Mouse (Mus musculus) macrophage (primary cell): ENCODE data around the gene Rem1. TPM values are rescaled to one million over a fixed set of nuclear protein-coding genes. Genes with fewer than 3 reads are reported as not detected.
"Not testable (repeated sequence)": the region's sequence is repeated elsewhere in the genome, so short reads cannot be mapped to it uniquely, and the experiment has no call there.

Source experiments
- H3K27ac ChIP-seq: fragments of 350-480 bp; formaldehyde crosslinking; 2 replicates; pipeline ENCODE4 v1.9.0; 2021
- H3K36me3 ChIP-seq: fragments of 350-480 bp; formaldehyde crosslinking; 2 replicates; pipeline ENCODE4 v1.9.0; 2021; ENCODE audit errors: inconsistent target
- H3K4me3 ChIP-seq: fragments of 350-480 bp; formaldehyde crosslinking; 2 replicates; pipeline ENCODE4 v1.9.0; 2021; ENCODE audit errors: inconsistent target
- H3K79me2 ChIP-seq: fragments of 350-480 bp; formaldehyde crosslinking; 2 replicates; pipeline ENCODE4 v1.9.0; 2021; ENCODE audit errors: inconsistent target
- WGBS: methylation state at CpG from one replicate; pipeline ENCODE4 v1.1.7; 2026; ENCODE audit warnings: inconsistent platforms; ENCODE audit not compliant: missing documents; 5-methylcytosine and 5-hydroxymethylcytosine counted together
- polyA plus RNA-seq: library from polyadenylated mRNA; stranded (reverse); fragments of 250-400 nt; gene quantifications from 3 replicates; pipeline ENCODE4 v1.2.4, GENCODE M21; 2018; ENCODE audit warnings: inconsistent platforms

The Rem1 gene
- polyA plus RNA-seq, 1 experiment from 2014 or later: not detected

DNA sequence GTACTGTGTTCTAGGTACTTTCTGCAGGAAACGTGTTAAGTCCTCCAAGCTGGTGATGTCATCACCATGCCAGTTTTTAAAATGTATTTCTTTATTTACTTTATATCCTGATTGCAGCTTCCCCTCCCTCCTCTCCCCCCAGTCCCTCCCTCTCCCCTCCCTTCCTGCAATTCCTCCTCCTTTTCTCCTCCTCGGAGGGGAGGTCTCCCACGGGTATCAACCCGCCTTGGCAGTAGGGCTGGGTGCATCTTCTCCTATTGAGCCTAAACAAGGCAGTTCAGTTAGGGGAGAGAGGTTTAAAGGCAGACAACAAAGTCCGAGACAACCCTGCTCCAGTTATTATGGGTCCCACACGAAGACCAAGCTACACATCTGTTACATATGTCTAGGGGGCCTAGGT lies 12.1 kb downstream of the Rem1 start:
- H3K79me2 ChIP-seq: no peaks in the 10 kb centered on the region
- no peak overlapping the region for H3K27ac ChIP-seq
- no peak overlapping the region for H3K4me3 ChIP-seq
- no peaks in the 10 kb centered on the region for H3K36me3 ChIP-seq
- 74% methylated on average over 6 of the region's 6 CpGs for WGBS

- H3K79me2 ChIP-seq: no peaks in the 10 kb centered on the region
- H3K4me3 ChIP-seq: no peak overlapping the region
- H3K36me3 ChIP-seq: no peaks in the 10 kb centered on the region
- no peak overlapping the region for H3K27ac ChIP-seq
- WGBS: 72% methylated on average over 11 of the region's 11 CpGs
Measured at GRCm38 (mm10) chr2:152639406-152640113, 12.8 kb downstream of the Rem1 start.

- no peak overlapping the region for H3K27ac ChIP-seq
- H3K4me3 ChIP-seq: no peak overlapping the region
- H3K79me2 ChIP-seq: no peaks in the 10 kb centered on the region
- WGBS: 36% methylated on average over 10 of the region's 10 CpGs
- H3K36me3 ChIP-seq: no peaks in the 10 kb centered on the region
Measured at GRCm38 (mm10) chr2:152652901-152653620, 26.3 kb downstream of the Rem1 start.

GRCm38 (mm10) chr2:152653874-152654715 lies 27.3 kb downstream of the Rem1 start:
- Histone ChIP-seq H3K4me3 (no peak overlapping the region), H3K27ac (no peak overlapping the region), H3K79me2 (no peaks in the 10 kb centered on the region), H3K36me3 (no peaks in the 10 kb centered on the region)
- 51% methylated on average over 14 of the region's 14 CpGs for WGBS

DNA sequence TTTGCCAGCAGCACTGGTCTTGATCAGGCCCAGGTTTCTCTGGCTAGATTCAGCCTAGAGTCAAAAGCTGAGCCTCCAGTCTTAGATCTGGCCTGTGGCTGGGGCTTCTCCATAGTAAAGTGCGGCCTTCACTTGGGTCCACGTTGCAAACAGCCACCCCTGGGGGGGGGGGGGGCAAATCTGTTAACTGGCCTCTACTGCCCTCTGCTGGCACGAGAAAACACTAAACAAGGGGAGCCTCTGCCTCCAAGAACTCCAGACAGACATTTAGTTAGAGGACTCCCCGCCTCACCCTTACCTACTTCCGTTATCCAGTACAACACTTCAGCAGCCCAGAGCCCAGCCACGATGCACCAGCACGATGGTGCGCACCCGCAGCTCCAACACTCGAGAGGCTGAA lies 30.6 kb downstream of the Rem1 start:
- Histone ChIP-seq H3K36me3 (no peaks in the 10 kb centered on the region), H3K27ac (no peak overlapping the region), H3K4me3 (no peak overlapping the region), H3K79me2 (no peaks in the 10 kb centered on the region)
- 81% methylated on average over 10 of the region's 10 CpGs for WGBS

DNA sequence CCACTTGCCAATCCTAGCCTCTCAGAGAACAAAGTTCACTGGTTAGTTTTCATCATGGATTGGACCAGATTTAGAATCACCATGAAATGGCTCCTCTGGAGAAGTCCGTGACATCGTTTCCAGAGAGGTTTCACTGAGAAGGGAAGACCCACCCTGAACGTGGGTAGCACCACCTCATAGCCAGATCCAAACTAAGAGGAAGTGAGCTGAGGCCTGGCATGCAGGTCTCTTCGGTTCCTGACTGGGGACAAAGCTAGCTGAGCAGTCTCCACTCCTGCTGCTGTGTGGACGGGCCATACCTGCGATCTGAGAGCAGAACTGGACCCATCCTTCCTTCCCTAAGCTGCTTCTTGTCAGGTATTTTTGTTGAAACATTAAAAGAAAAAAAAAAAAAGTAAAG lies 34.4 kb downstream of the Rem1 start:
- 16% methylated on average over 6 of the region's 6 CpGs for WGBS
- H3K79me2 ChIP-seq: no peaks in the 10 kb centered on the region
- H3K27ac ChIP-seq: no peak overlapping the region
- no peak overlapping the region for H3K4me3 ChIP-seq
- no peaks in the 10 kb centered on the region for H3K36me3 ChIP-seq

- WGBS: 78% methylated on average over 3 of the region's 3 CpGs
- peaks cover 16% of the 10 kb centered on the region for H3K79me2 ChIP-seq
- not testable (repeated sequence) for H3K36me3 ChIP-seq, H3K27ac ChIP-seq, H3K4me3 ChIP-seq
Measured at GRCm38 (mm10) chr2:152666191-152666590, 39.4 kb downstream of the Rem1 start.

- Histone ChIP-seq H3K36me3 (no peaks in the 10 kb centered on the region), H3K4me3 (peak within 1 kb of the TSS; percentile 79), H3K27ac (no peak within 1 kb of the TSS), H3K79me2 (peaks cover 47% of the 10 kb centered on the region)
- WGBS: under 1% methylated on average over 35 of the region's 35 CpGs
Measured at GRCm38 (mm10) chr2:152669256-152669638, 42.5 kb downstream of the Rem1 start, which contains the start of gene H13. TSS of gene H13 (plus strand) at chr2:152669461.

GRCm38 (mm10) chr2:152669639-152670484 lies 43.1 kb downstream of the Rem1 start:
- no peak overlapping the region for H3K27ac ChIP-seq
- under 1% methylated on average over 45 of the region's 46 CpGs for WGBS
- no peaks in the 10 kb centered on the region for H3K36me3 ChIP-seq
- peak overlapping the region; percentile 79 for H3K4me3 ChIP-seq
- H3K79me2 ChIP-seq: peaks cover 53% of the 10 kb centered on the region

GRCm38 (mm10) chr2:152670983-152671641 lies 44.4 kb downstream of the Rem1 start:
- Histone ChIP-seq H3K27ac (peak overlapping the region; percentile 17), H3K4me3 (no peak overlapping the region; the same call in 1 of the 2 replicates), H3K36me3 (no peaks in the 10 kb centered on the region), H3K79me2 (peaks cover 66% of the 10 kb centered on the region)
- 10% methylated on average over 9 of the region's 9 CpGs for WGBS

- peaks cover 71% of the 10 kb centered on the region for H3K79me2 ChIP-seq
- peak overlapping the region; percentile 17; the same call in 1 of the 2 replicates for H3K27ac ChIP-seq
- WGBS: 0% methylated on average over 5 of the region's 5 CpGs
- no peak overlapping the region for H3K4me3 ChIP-seq
- no peaks in the 10 kb centered on the region for H3K36me3 ChIP-seq
Measured at GRCm38 (mm10) chr2:152671642-152671999, 44.9 kb downstream of the Rem1 start.

- H3K4me3 ChIP-seq: no peak overlapping the region
- H3K27ac ChIP-seq: no peak overlapping the region
Measured at GRCm38 (mm10) chr2:152672166-152672565, 45.4 kb downstream of the Rem1 start.

DNA sequence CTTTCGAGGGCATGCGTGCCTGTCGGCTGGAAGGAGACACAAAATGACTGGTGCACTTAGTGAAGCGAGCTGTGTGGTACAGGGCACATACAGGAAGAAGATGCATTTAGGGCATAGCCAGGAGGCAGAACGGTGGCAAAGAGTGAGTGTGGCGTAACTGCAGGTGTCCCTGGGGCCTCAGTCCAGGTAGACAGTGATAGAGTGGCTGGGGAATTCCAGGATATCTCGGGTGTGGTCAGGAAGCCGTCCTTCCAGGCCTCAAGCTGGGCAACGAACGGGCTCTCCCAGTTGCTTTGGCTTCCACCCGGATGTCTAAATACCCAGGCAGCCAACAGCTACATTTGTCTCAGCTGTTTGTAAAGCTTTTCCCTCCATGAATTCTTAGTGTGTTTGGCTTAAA lies 47.4 kb downstream of the Rem1 start:
- H3K79me2 ChIP-seq: peaks cover 94% of the 10 kb centered on the region
- WGBS: 85% methylated on average over 11 of the region's 11 CpGs
- H3K36me3 ChIP-seq: peaks cover 11% of the 10 kb centered on the region; the same call in 1 of the 2 replicates
- no peak overlapping the region for H3K4me3 ChIP-seq
- no peak overlapping the region for H3K27ac ChIP-seq

More at GRCm38 (mm10) chr2:152672166-152672565, 45.4 kb downstream of the Rem1 start:
- no peaks in the 10 kb centered on the region for H3K36me3 ChIP-seq
- peaks cover 76% of the 10 kb centered on the region for H3K79me2 ChIP-seq
- WGBS: 48% methylated on average over 12 of the region's 12 CpGs
